Mouse (Mus musculus) mouse embryonic stem cell (cell line): Measurements from ENCODE around the gene Btf3.

ENCODE experiments used
- in situ Hi-C, 2 experiments: fragments of 300-500 bp; cut with MboI; formaldehyde crosslinking; loops; 1 replicate in 1 of 2; 3 replicates in 1 of 2; pipeline ENCODE4 v1.14.3; 2019 to 2020; ENCODE audit warnings: low sequenced_read_pairs in 2 of 2, low pct_unique_long_range_greater_than_20kb in 1 of 2, mixed read lengths in 1 of 2; ENCODE audit not compliant: unreplicated experiment in 1 of 2

The Btf3 gene

GRCm38 (mm10) chr13:98316480-98317245 is at the start of gene Btf3:
Btf3 (minus strand) TSS chr13:98317006.
- in situ Hi-C loops, result no loop called here

GRCm38 (mm10) chr13:98365766-98366421 is 49.1 kb upstream of the Btf3 start:
- in situ Hi-C loops, result no loop called here

GRCm38 (mm10) chr13:98365081-98365480 is 48.3 kb upstream of the Btf3 start:
- in situ Hi-C loops, result no loop called here

GRCm38 (mm10) chr13:98363046-98363445 is 46.2 kb upstream of the Btf3 start:
- in situ Hi-C loops, result no loop called here

- in situ Hi-C loops, result no loop called here
These were observed 44.4 kb upstream of the Btf3 start for GRCm38 (mm10) chr13:98361161-98361560.

- in situ Hi-C loops, result no loop called here
These were observed 43.6 kb upstream of the Btf3 start for GRCm38 (mm10) chr13:98360391-98360790.

GRCm38 (mm10) chr13:98359337-98359736 is 42.5 kb upstream of the Btf3 start:
- in situ Hi-C loops, result no loop called here

GRCm38 (mm10) chr13:98358424-98359181 is 41.8 kb upstream of the Btf3 start:
- in situ Hi-C loops, result no loop called here

- in situ Hi-C loops, result no loop called here
These were observed 40.9 kb upstream of the Btf3 start for GRCm38 (mm10) chr13:98357433-98358423.

- in situ Hi-C loops, result no loop called here
These were observed 40.2 kb upstream of the Btf3 start for GRCm38 (mm10) chr13:98356973-98357425.

GRCm38 (mm10) chr13:98356176-98356972 is 39.6 kb upstream of the Btf3 start:
- in situ Hi-C loops, result no loop called here

GRCm38 (mm10) chr13:98355559-98356111 is 38.8 kb upstream of the Btf3 start:
- in situ Hi-C loops, result no loop called here

- in situ Hi-C loops, result no loop called here
These were observed 38.2 kb upstream of the Btf3 start for GRCm38 (mm10) chr13:98354871-98355558.

- in situ Hi-C loops, result no loop called here
These were observed 37.4 kb upstream of the Btf3 start, which contains the start of gene Foxd1 for GRCm38 (mm10) chr13:98354090-98354801. Foxd1 (plus strand) TSS chr13:98354242.

GRCm38 (mm10) chr13:98353709-98354089 is 36.9 kb upstream of the Btf3 start:
- in situ Hi-C loops, result no loop called here

GRCm38 (mm10) chr13:98352381-98352975 is 35.7 kb upstream of the Btf3 start:
- in situ Hi-C loops, result no loop called here
